Mouse (Mus musculus) MEL (cell line): ENCODE measurements around the gene AC170998.1. TPM values are rescaled to one million over a fixed set of nuclear protein-coding genes. Genes with fewer than 3 reads are reported as not detected.
A peak's percentile ranks its signal among the peaks of the same experiment; 100 is the strongest.

Experiments
- DNase-seq: peaks from one replicate; pipeline ENCODE4 v3.0.0; 2011; ENCODE audit warnings: low read depth, low spot score
- H3K27ac ChIP-seq: 2 replicates; pipeline ENCODE4 v1.5.1; 2012; ENCODE audit warnings: low read depth, mild to moderate bottlenecking, control low read depth, low read length, moderate library complexity; ENCODE audit not compliant: control insufficient read depth
- H3K27me3 ChIP-seq, 2 experiments: fragments of 150-350 bp in 1 of 2; sonication (generic) in 1 of 2; 2 replicates each; pipeline ENCODE4 v1.6.1; 2012; ENCODE audit warnings: low read length in 2 of 2, mild to moderate bottlenecking in 2 of 2, improper control_type of control experiment in 1 of 2, moderate library complexity in 1 of 2; ENCODE audit not compliant: insufficient read depth in 2 of 2, control insufficient read depth in 1 of 2
- H3K36me3 ChIP-seq, 2 experiments: 2 replicates each; pipeline ENCODE4 v1.6.1; 2012 to 2014; ENCODE audit warnings: low read length in 2 of 2, improper control_type of control experiment in 1 of 2, inconsistent platforms in 1 of 2, mild to moderate bottlenecking in 1 of 2; ENCODE audit not compliant: insufficient read depth in 2 of 2, control insufficient read depth in 1 of 2
- H3K4me1 ChIP-seq, 2 experiments: fragments of 150-350 bp in 1 of 2; sonication (generic) in 1 of 2; 2 replicates each; pipeline ENCODE4 v1.6.1; 2012; ENCODE audit warnings: low read length in 2 of 2, improper control_type of control experiment in 1 of 2, mild to moderate bottlenecking in 1 of 2; ENCODE audit not compliant: insufficient read depth in 2 of 2, control insufficient read depth in 1 of 2
- H3K4me3 ChIP-seq, 2 experiments: fragments of 150-350 bp in 1 of 2; sonication (generic) in 1 of 2; 2 replicates each; pipeline ENCODE4 v1.5.1; 2012; ENCODE audit warnings: low read depth in 2 of 2, low read length in 2 of 2, mild to moderate bottlenecking in 2 of 2, moderate library complexity in 2 of 2, control low read depth in 1 of 2, improper control_type of control experiment in 1 of 2; ENCODE audit not compliant: control insufficient read depth in 1 of 2, insufficient read depth in 1 of 2
- H3K79me2 ChIP-seq: 2 replicates; pipeline ENCODE4 v1.6.1; 2012; ENCODE audit warnings: mild to moderate bottlenecking, low read length, moderate library complexity; ENCODE audit not compliant: control insufficient read depth, poor library complexity, insufficient read depth
- H3K9ac ChIP-seq: 2 replicates; pipeline ENCODE4 v1.6.1; 2012; ENCODE audit warnings: low read depth, mild to moderate bottlenecking, control low read depth, low read length, moderate library complexity; ENCODE audit not compliant: control insufficient read depth, poor library complexity, severe bottlenecking
- H3K9me3 ChIP-seq: fragments of 150-350 bp; sonication (generic); replicated peaks from 2 replicates; pipeline ENCODE4 v1.6.1; 2012; ENCODE audit warnings: mild to moderate bottlenecking, low read length, improper control_type of control experiment, moderate library complexity; ENCODE audit not compliant: insufficient read depth
- CTCF ChIP-seq, 3 experiments: IDR thresholded peaks in 2 of 3; conservative IDR thresholded peaks in 1 of 3; 2 replicates each; pipeline ENCODE4 v1.5.1; 2011 to 2012; ENCODE audit warnings: low read length in 3 of 3, low read depth in 2 of 3, mild to moderate bottlenecking in 2 of 3, improper control_type of control experiment in 1 of 3, inconsistent platforms in 1 of 3, mixed read lengths in 1 of 3, moderate library complexity in 1 of 3; ENCODE audit not compliant: control insufficient read depth in 1 of 3, insufficient read depth in 1 of 3, poor library complexity in 1 of 3, severe bottlenecking in 1 of 3
- E2F4 ChIP-seq: IDR thresholded peaks from 2 replicates; pipeline ENCODE4 v1.6.1; 2011; ENCODE audit warnings: low read depth, low read length, improper control_type of control experiment, borderline replicate concordance
- EP300 ChIP-seq, 2 experiments: IDR thresholded peaks; 2 replicates each; pipeline ENCODE4 v1.6.1; 2011; ENCODE audit warnings: improper control_type of control experiment in 2 of 2, low read length in 2 of 2, low read depth in 1 of 2, mild to moderate bottlenecking in 1 of 2
- GATA1 ChIP-seq: IDR thresholded peaks from 2 replicates; pipeline ENCODE4 v1.6.1; 2011; ENCODE audit warnings: low read depth, low read length, improper control_type of control experiment
- JUND ChIP-seq: IDR thresholded peaks from 2 replicates; pipeline ENCODE4 v1.6.1; 2011; ENCODE audit warnings: low read depth, mild to moderate bottlenecking, improper control_type of control experiment, low read length
- KAT2A ChIP-seq: conservative IDR thresholded peaks from 2 replicates; pipeline ENCODE4 v1.6.1; 2012; ENCODE audit warnings: low read depth, low read length, improper control_type of control experiment, inconsistent platforms
- MAZ ChIP-seq: IDR thresholded peaks from 2 replicates; pipeline ENCODE4 v1.6.1; 2012; ENCODE audit warnings: low read depth, mild to moderate bottlenecking, inconsistent platforms, low read length, improper control_type of control experiment
- MEF2A ChIP-seq: IDR thresholded peaks from 2 replicates; pipeline ENCODE4 v1.6.1; 2014; ENCODE audit warnings: low read depth, mild to moderate bottlenecking, inconsistent platforms, low read length, improper control_type of control experiment; ENCODE audit not compliant: poor library complexity, insufficient replicate concordance, severe bottlenecking; ENCODE audit errors: extremely low read depth
- MXI1 ChIP-seq: IDR thresholded peaks from 2 replicates; pipeline ENCODE4 v1.6.1; 2011; ENCODE audit warnings: mild to moderate bottlenecking, low read depth, low read length, improper control_type of control experiment
- NELFE ChIP-seq: IDR thresholded peaks from 2 replicates; pipeline ENCODE4 v1.6.1; 2011; ENCODE audit warnings: low read depth, low read length, improper control_type of control experiment
- POLR2AphosphoS5 ChIP-seq: IDR thresholded peaks from 2 replicates; pipeline ENCODE4 v1.6.1; 2012; ENCODE audit warnings: low read depth, borderline replicate concordance, mild to moderate bottlenecking, inconsistent platforms, low read length, moderate library complexity, mixed read lengths
- RAD21 ChIP-seq: IDR thresholded peaks from 2 replicates; pipeline ENCODE4 v1.6.1; 2011; ENCODE audit warnings: mild to moderate bottlenecking, low read depth, low read length, improper control_type of control experiment
- SMC3 ChIP-seq: IDR thresholded peaks from 2 replicates; pipeline ENCODE4 v1.6.1; 2011; ENCODE audit warnings: low read depth, low read length, improper control_type of control experiment
- TBP ChIP-seq: IDR thresholded peaks from 2 replicates; pipeline ENCODE4 v1.8.0; 2011; ENCODE audit warnings: low read depth, low read length, improper control_type of control experiment
- TCF12 ChIP-seq: IDR thresholded peaks from 2 replicates; pipeline ENCODE4 v1.6.1; 2014; ENCODE audit warnings: low read depth, mild to moderate bottlenecking, inconsistent platforms, low read length, improper control_type of control experiment, moderate library complexity
- USF1 ChIP-seq: IDR thresholded peaks from 2 replicates; pipeline ENCODE4 v1.6.1; 2014; ENCODE audit warnings: low read depth, mild to moderate bottlenecking, inconsistent platforms, low read length, improper control_type of control experiment, moderate library complexity
- ZC3H11A ChIP-seq: IDR thresholded peaks from 2 replicates; pipeline ENCODE4 v1.6.1; 2012; ENCODE audit warnings: low read depth, mild to moderate bottlenecking, inconsistent platforms, low read length, improper control_type of control experiment
- ZMIZ1 ChIP-seq: IDR thresholded peaks from 2 replicates; pipeline ENCODE4 v1.6.1; 2012; ENCODE audit warnings: low read depth, mild to moderate bottlenecking, inconsistent platforms, low read length, improper control_type of control experiment, moderate library complexity
- polyA plus RNA-seq, 2 experiments: library from polyadenylated mRNA; stranded (reverse) in 1 of 2; unstranded in 1 of 2; fragments of >175 nt in 1 of 2; fragments of >200 nt in 1 of 2; gene quantifications; 2 replicates each; pipeline versions ENCODE4 v1.2.1 to v1.2.4; 2012; ENCODE audit warnings: low replicate concordance in 2 of 2, low read depth in 1 of 2; ENCODE audit not compliant: insufficient read length in 2 of 2, insufficient read depth in 1 of 2, missing spikeins in 1 of 2
- total RNA-seq: library from RNA; depleted of rRNA; stranded (reverse); fragments of 300-350 nt; gene quantifications from 2 replicates; pipeline ENCODE4 v1.2.3, GENCODE M21; 2012

AC170998.1 gene
- total and polyA plus RNA-seq, 3 experiments = 0.42 TPM; not detected in 1

- TF ChIP-seq JUND = 0 out of 2 replicates have a peak, but pooled peaks have one; percentile 59
- TF ChIP-seq, all 39 proteins: peak for 10
Observed at GRCm38 (mm10) chr17:28761871-28762270, 36.0 kb downstream of the AC170998.1 start (continued).

- H3K9me3 ChIP-seq = no peaks in the 10 kb centered on the region
- no peaks in the 10 kb centered on the region for H3K79me2 ChIP-seq
- H3K27ac ChIP-seq = no peak overlapping the region
- no peaks in the 10 kb centered on the region for H3K36me3 ChIP-seq
- no peak for DNase-seq
- H3K4me3 ChIP-seq = no peak overlapping the region
- no peaks in the 10 kb centered on the region for H3K4me1 ChIP-seq
- no peak for TF ChIP-seq TCF12
- no peaks in the 10 kb centered on the region for H3K27me3 ChIP-seq
- no peak overlapping the region for H3K9ac ChIP-seq
Observed at GRCm38 (mm10) chr17:28766203-28766602, 40.3 kb downstream of the AC170998.1 start.

GRCm38 (mm10) chr17:28766781-28767515 is 41.1 kb downstream of the AC170998.1 start:
- Histone ChIP-seq H3K79me2 (no peaks in the 10 kb centered on the region), H3K4me1 (no peaks in the 10 kb centered on the region), H3K4me3 (no peak overlapping the region), H3K9me3 (no peaks in the 10 kb centered on the region), H3K27me3 (no peaks in the 10 kb centered on the region), H3K27ac (no peak overlapping the region), H3K36me3 (no peaks in the 10 kb centered on the region), H3K9ac (no peak overlapping the region)
- no peak for DNase-seq
- TF ChIP-seq ZMIZ1 (no peak), E2F4 (no peak), MAZ (no peak), JUND (no peak), CTCF (IDR thresholded peaks at IDR 0.05 in 2 of 3, conservative IDR thresholded peaks at IDR 0.05 in 1 of 3; ENCODE audit: control insufficient read depth in 1 of 3, insufficient read depth in 1 of 3, low read depth in 2 of 3, low read length in 3 of 3, poor library complexity in 1 of 3, severe bottlenecking in 1 of 3) (no peak), RAD21 (no peak), MXI1 (no peak), MEF2A (no peak), TBP (no peak), KAT2A (no peak), NELFE (no peak), POLR2AphosphoS5 (no peak), EP300 (IDR thresholded peaks at IDR 0.05; ENCODE audit: low read depth in 1 of 2, low read length in 2 of 2) (no peak), GATA1 (no peak), USF1 (no peak), SMC3 (no peak), ZC3H11A (no peak)
